In the genomic region with DNA sequence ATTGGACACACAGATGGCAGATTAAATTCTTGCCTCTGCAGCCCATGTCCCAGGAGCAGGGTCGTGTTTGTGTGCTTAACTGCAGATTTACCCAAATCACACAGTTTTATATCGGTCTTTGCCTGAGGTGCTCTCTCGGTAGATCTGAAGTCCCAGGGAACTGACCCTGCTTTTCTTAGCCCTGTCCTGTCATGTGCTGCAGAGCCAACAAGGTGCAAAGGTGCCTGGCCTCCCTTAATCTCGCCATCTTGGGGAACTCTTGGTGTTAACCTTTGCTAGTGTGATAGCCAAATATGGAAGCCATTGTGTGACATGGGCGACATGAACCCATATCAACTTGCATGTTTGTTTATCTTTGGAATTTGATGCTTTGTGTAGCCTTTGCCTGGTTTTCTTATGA, we compare ENCODE assay signal across 20 mouse cellular contexts.
DNase-seq lines count a peak whose midpoint lies in the region; ATAC-seq lines count a peak whose summit lies in the region.
"Had no signal": no experiment of that assay in that cellular context is flagged by ENCODE, and none has a peak within 500 bp of the region (broad histone marks: within the 10 kb centered on the region; RNA-seq: fewer than 3 reads in every experiment).

No protein-coding gene starts in this region.

- no peaks in the 10 kb centered on the region for H3K27me3 ChIP-seq in forebrain, embryonic 10.5 days (ENCODE audit: poor library complexity, severe bottlenecking)
- no peaks in the 10 kb centered on the region for H3K27me3 ChIP-seq in forebrain, embryonic 13.5 days
- no peaks in the 10 kb centered on the region for H3K27me3 ChIP-seq in intestine, embryonic 14.5 days (replicated peaks; ENCODE audit: control insufficient read depth, insufficient read depth, low read length)
- H3K27me3 ChIP-seq in intestine, embryonic 15.5 days (replicated peaks): no peaks in the 10 kb centered on the region
- no peaks in the 10 kb centered on the region for H3K27me3 ChIP-seq in midbrain, embryonic 11.5 days (ENCODE audit: control insufficient read depth, insufficient read depth, low read length)
- H3K27me3 ChIP-seq in midbrain, embryonic 14.5 days (ENCODE audit: control insufficient read depth, insufficient read depth, low read length): no peaks in the 10 kb centered on the region
- H3K27me3 ChIP-seq: megakaryocyte, embryonic 14.5 days; neural tube, embryonic 13.5 days had no signal

- H3K4me3 ChIP-seq in forebrain, embryonic 10.5 days: no peak overlapping the region
- H3K4me3 ChIP-seq in forebrain, embryonic 13.5 days: no peak overlapping the region
- no peak overlapping the region for H3K4me3 ChIP-seq in intestine, embryonic 14.5 days (ENCODE audit: low read depth, low read length)
- no peak overlapping the region for H3K4me3 ChIP-seq in intestine, embryonic 15.5 days (replicated peaks)
- H3K4me3 ChIP-seq in midbrain, embryonic 11.5 days (ENCODE audit: low read depth, low read length): no peak overlapping the region
- no peak overlapping the region for H3K4me3 ChIP-seq in midbrain, embryonic 14.5 days (replicated peaks; ENCODE audit: low read depth, low read length)
- H3K4me3 ChIP-seq: layer of hippocampus, adult 2 months; left cerebral cortex, adult 2 months; megakaryocyte, embryonic 14.5 days; neural tube, embryonic 13.5 days had no signal

- H3K4me1 ChIP-seq in forebrain, embryonic 10.5 days: peaks cover 15% of the 10 kb centered on the region
- H3K4me1 ChIP-seq in forebrain, embryonic 13.5 days: peaks cover 5% of the 10 kb centered on the region; the same call in 1 of the 2 replicates
- no peaks in the 10 kb centered on the region; the same call in 1 of the 2 replicates for H3K4me1 ChIP-seq in intestine, embryonic 14.5 days (replicated peaks; ENCODE audit: control insufficient read depth, insufficient read depth, low read length)
- no peaks in the 10 kb centered on the region for H3K4me1 ChIP-seq in intestine, embryonic 15.5 days (replicated peaks)
- H3K4me1 ChIP-seq in midbrain, embryonic 11.5 days (ENCODE audit: control insufficient read depth, insufficient read depth, low read length): no peaks in the 10 kb centered on the region
- H3K4me1 ChIP-seq in midbrain, embryonic 14.5 days (ENCODE audit: control insufficient read depth, insufficient read depth, low read length): no peaks in the 10 kb centered on the region
- H3K4me1 ChIP-seq: megakaryocyte, embryonic 14.5 days had no signal

- ATAC-seq in forebrain, embryonic 13.5 days: no peak
- ATAC-seq in intestine, embryonic 14.5 days (replicated peaks; ENCODE audit: low FRiP score, low TSS enrichment, low read depth): no peak
- ATAC-seq in intestine, embryonic 15.5 days: no peak
- no peak for ATAC-seq in midbrain, embryonic 11.5 days (ENCODE audit: low FRiP score)
- no peak for ATAC-seq in midbrain, embryonic 14.5 days (ENCODE audit: low FRiP score, low TSS enrichment)
- ATAC-seq: intestine, embryonic 16.5 days had no signal

- no peak overlapping the region for H3K4me2 ChIP-seq in forebrain, embryonic 13.5 days
- no peak overlapping the region for H3K4me2 ChIP-seq in intestine, embryonic 14.5 days (ENCODE audit: low read length)
- no peak overlapping the region for H3K4me2 ChIP-seq in intestine, embryonic 15.5 days (replicated peaks)
- no peak overlapping the region for H3K4me2 ChIP-seq in midbrain, embryonic 11.5 days
- H3K4me2 ChIP-seq in midbrain, embryonic 14.5 days (ENCODE audit: low read length): no peak overlapping the region
- H3K4me2 ChIP-seq: neural tube, embryonic 13.5 days had no signal

- no peak for DNase-seq in forebrain, embryonic 10.5 days (ENCODE audit: extremely low spot score, low spot score)
- DNase-seq in intestine, embryonic 14.5 days (ENCODE audit: low spot score): no peak
- DNase-seq in midbrain, embryonic 11.5 days (ENCODE audit: low spot score, missing footprints): peak; percentile 83
- no peak for DNase-seq in midbrain, embryonic 14.5 days
- no peak for DNase-seq in adrenal gland, adult 8-10 months
- DNase-seq in cerebellum, postnatal 25 days: no peak
- DNase-seq: adrenal gland, postnatal 25 days; cerebellum, adult 8-10 months; gastrocnemius, postnatal 36 days; heart, postnatal 36 days; liver; lung, adult 18-20 months; thymus, postnatal 25 days had no signal

- H3K9ac ChIP-seq in forebrain, embryonic 13.5 days: no peak overlapping the region
- H3K9ac ChIP-seq in intestine, embryonic 14.5 days (ENCODE audit: low read length): no peak overlapping the region
- no peak overlapping the region for H3K9ac ChIP-seq in intestine, embryonic 15.5 days
- H3K9ac ChIP-seq in midbrain, embryonic 11.5 days (ENCODE audit: low read length): no peak overlapping the region
- no peak overlapping the region for H3K9ac ChIP-seq in midbrain, embryonic 14.5 days (replicated peaks; ENCODE audit: low read length)
- H3K9ac ChIP-seq: neural tube, embryonic 13.5 days had no signal

- peaks cover 6% of the 10 kb centered on the region for H3K9me3 ChIP-seq in forebrain, embryonic 10.5 days
- H3K9me3 ChIP-seq in forebrain, embryonic 13.5 days (replicated peaks): no peaks in the 10 kb centered on the region
- no peaks in the 10 kb centered on the region for H3K9me3 ChIP-seq in intestine, embryonic 14.5 days (ENCODE audit: control insufficient read depth, low read length)
- H3K9me3 ChIP-seq in intestine, embryonic 15.5 days: no peaks in the 10 kb centered on the region
- no peaks in the 10 kb centered on the region for H3K9me3 ChIP-seq in midbrain, embryonic 11.5 days (ENCODE audit: control insufficient read depth, low read length)
- no peaks in the 10 kb centered on the region for H3K9me3 ChIP-seq in midbrain, embryonic 14.5 days (ENCODE audit: control insufficient read depth, low read length)
- H3K9me3 ChIP-seq: neural tube, embryonic 13.5 days had no signal

- H3K36me3 ChIP-seq in forebrain, embryonic 10.5 days (replicated peaks): no peaks in the 10 kb centered on the region
- H3K36me3 ChIP-seq in forebrain, embryonic 13.5 days (ENCODE audit: poor library complexity, severe bottlenecking): no peaks in the 10 kb centered on the region
- H3K36me3 ChIP-seq in intestine, embryonic 14.5 days (ENCODE audit: control insufficient read depth, insufficient read depth, low read length): no peaks in the 10 kb centered on the region
- no peaks in the 10 kb centered on the region for H3K36me3 ChIP-seq in intestine, embryonic 15.5 days
- no peaks in the 10 kb centered on the region for H3K36me3 ChIP-seq in midbrain, embryonic 11.5 days (ENCODE audit: control insufficient read depth, insufficient read depth, low read length)
- no peaks in the 10 kb centered on the region for H3K36me3 ChIP-seq in midbrain, embryonic 14.5 days (ENCODE audit: control insufficient read depth, insufficient read depth, low read length)
- H3K36me3 ChIP-seq: neural tube, embryonic 13.5 days had no signal

- WGBS in forebrain, embryonic 10.5 days: 73% methylated on average over 5 of the region's 5 CpGs
- WGBS in forebrain, embryonic 13.5 days: 84% methylated on average over 5 of the region's 5 CpGs
- 44% methylated on average over 5 of the region's 5 CpGs for WGBS in intestine, embryonic 14.5 days
- WGBS in intestine, embryonic 15.5 days: 46% methylated on average over 5 of the region's 5 CpGs
- 70% methylated on average over 5 of the region's 5 CpGs for WGBS in midbrain, embryonic 11.5 days
- WGBS in midbrain, embryonic 14.5 days: 79% methylated on average over 5 of the region's 5 CpGs

- H3K27ac ChIP-seq in forebrain, embryonic 10.5 days: peak overlapping the region; percentile 58; the same call in 1 of the 2 replicates
- no peak overlapping the region for H3K27ac ChIP-seq in forebrain, embryonic 13.5 days
- peak overlapping the region; percentile 38; the same call in 1 of the 2 replicates for H3K27ac ChIP-seq in intestine, embryonic 14.5 days (ENCODE audit: low read depth)
- no peak overlapping the region for H3K27ac ChIP-seq in intestine, embryonic 15.5 days
- H3K27ac ChIP-seq in midbrain, embryonic 11.5 days (ENCODE audit: low read depth, low read length): no peak overlapping the region
- H3K27ac ChIP-seq in midbrain, embryonic 14.5 days (replicated peaks; ENCODE audit: low read depth, low read length): no peak overlapping the region
- H3K27ac ChIP-seq: layer of hippocampus, adult 2 months; left cerebral cortex, adult 2 months; neural tube, embryonic 13.5 days had no signal

Comparison
In these comparisons a context has a peak if more than half of its experiments do, and no peak if none do; other contexts are left out.
1. H3K27ac ChIP-seq: peak in forebrain, embryonic 10.5 days (single experiment) and intestine, embryonic 14.5 days (single experiment); none in forebrain, embryonic 13.5 days (single experiment), intestine, embryonic 15.5 days (single experiment), midbrain, embryonic 11.5 days (single experiment) and midbrain, embryonic 14.5 days (single experiment).